Mouse (Mus musculus) heart, postnatal 0 days (tissue): ENCODE measurements at regions not wholly inside any gene's neighbourhood (a gene's known extent, or its start where the extent isn't known, plus 50 kb on each side); places are given as distances from the start of the nearest gene placed in this dataset.

Experiments used
- ATAC-seq: fragments of 200-750 bp; cut with Nextera tagmentation; 2 replicates; pipeline ENCODE4 v1.8.0; 2017; ENCODE audit warnings: low read depth, moderate number of reproducible peaks, moderate library complexity; ENCODE audit not compliant: insufficient read depth
- DNase-seq: peaks from one replicate; pipeline ENCODE4 v3.0.0-alpha.2; 2016; ENCODE audit warnings: low spot score
- H3K27ac ChIP-seq: fragments of 300-500 bp; sonication (generic); 2 replicates; pipeline ENCODE4 v1.5.1; 2014; ENCODE audit warnings: low read depth, mild to moderate bottlenecking
- H3K27me3 ChIP-seq: fragments of 300-500 bp; sonication (generic); 2 replicates; pipeline ENCODE4 v1.6.1; 2014; ENCODE audit warnings: low read length, mixed read lengths; ENCODE audit not compliant: control insufficient read depth, insufficient read depth
- H3K36me3 ChIP-seq: fragments of 300-500 bp; sonication (generic); replicated peaks from 2 replicates; pipeline ENCODE4 v1.6.1; 2014; ENCODE audit warnings: low read length, mixed read lengths; ENCODE audit not compliant: control insufficient read depth, insufficient read depth
- H3K4me1 ChIP-seq: fragments of 300-500 bp; sonication (generic); 2 replicates; pipeline ENCODE4 v1.6.1; 2014; ENCODE audit warnings: antibody characterized with exemption; ENCODE audit not compliant: control insufficient read depth, insufficient read depth
- H3K4me2 ChIP-seq: fragments of 300-500 bp; sonication (generic); 2 replicates; pipeline ENCODE4 v1.6.1; 2014; ENCODE audit warnings: low read depth, mild to moderate bottlenecking, low read length, moderate library complexity
- H3K4me3 ChIP-seq: fragments of 300-500 bp; sonication (generic); 2 replicates; pipeline ENCODE4 v1.5.1; 2014; ENCODE audit warnings: low read depth, low read length
- H3K9ac ChIP-seq: fragments of 300-500 bp; sonication (generic); replicated peaks from 2 replicates; pipeline ENCODE4 v1.6.1; 2014; ENCODE audit warnings: low read depth, low read length, mixed read lengths
- H3K9me3 ChIP-seq: fragments of 300-500 bp; sonication (generic); replicated peaks from 2 replicates; pipeline ENCODE4 v1.6.1; 2016; ENCODE audit warnings: low read length; ENCODE audit not compliant: control insufficient read depth
- CTCF ChIP-seq: IDR thresholded peaks from 2 replicates; pipeline ENCODE4 v1.5.1; 2016; ENCODE audit warnings: antibody characterized with exemption, control low read depth, low read depth
- EP300 ChIP-seq: IDR thresholded peaks from 2 replicates; pipeline ENCODE4 v1.6.1; 2016; ENCODE audit warnings: antibody characterized with exemption, low read depth
- WGBS: fragments of 180-500 bp; shearing (Covaris S2); extraction: QIAGEN DNeasy Blood & Tissue Kit; methylation state at CpG from one replicate; pipeline ENCODE4 v1.1.7; 2014; 5-methylcytosine and 5-hydroxymethylcytosine counted together

- Histone ChIP-seq H3K9ac (no peak overlapping the region), H3K9me3 (no peaks in the 10 kb centered on the region), H3K27me3 (no peaks in the 10 kb centered on the region), H3K4me2 (no peak overlapping the region), H3K4me1 (peaks cover under 1% of the 10 kb centered on the region; the same call in 1 of the 2 replicates), H3K36me3 (no peaks in the 10 kb centered on the region), H3K4me3 (no peak overlapping the region), H3K27ac (no peak overlapping the region)
- DNase-seq: no peak
- no peak for ATAC-seq
- TF ChIP-seq CTCF: no peak
- no peak for TF ChIP-seq EP300
- 40% methylated on average over 6 of the region's 6 CpGs for WGBS
Measured at GRCm38 (mm10) chr1:18956975-18957374, 145.8 kb upstream of the Tfap2d start.

- peak overlapping the region; percentile 26; the same call in 1 of the 2 replicates for H3K4me2 ChIP-seq
- 12% methylated on average over 9 of the region's 9 CpGs for WGBS
- no peaks in the 10 kb centered on the region for H3K36me3 ChIP-seq
- no peak overlapping the region for H3K27ac ChIP-seq
- H3K4me3 ChIP-seq: no peak overlapping the region
- H3K27me3 ChIP-seq: no peaks in the 10 kb centered on the region
- ATAC-seq (peak; percentile 51; the same call in 1 of the 2 replicates), DNase-seq (peak; percentile 41)
- H3K4me1 ChIP-seq: peaks cover 6% of the 10 kb centered on the region; the same call in 1 of the 2 replicates
- no peaks in the 10 kb centered on the region for H3K9me3 ChIP-seq
- H3K9ac ChIP-seq: no peak overlapping the region
- TF ChIP-seq EP300: no peak
- no peak for TF ChIP-seq CTCF
Measured at GRCm38 (mm10) chr1:18961464-18961863, 141.4 kb upstream of the Tfap2d start.

- whole genome bisulfite sequencing: 30% methylated on average over 3 of the region's 3 CpGs
- no peak overlapping the region for H3K9ac ChIP-seq
- H3K4me2 ChIP-seq: peak overlapping the region; percentile 26; the same call in 1 of the 2 replicates
- no peak for ATAC-seq
- no peak overlapping the region for H3K4me3 ChIP-seq
- TF ChIP-seq EP300: no peak
- H3K27me3 ChIP-seq: no peaks in the 10 kb centered on the region
- DNase-seq: no peak
- H3K9me3 ChIP-seq: no peaks in the 10 kb centered on the region
- no peaks in the 10 kb centered on the region for H3K36me3 ChIP-seq
- peaks cover 6% of the 10 kb centered on the region; the same call in 1 of the 2 replicates for H3K4me1 ChIP-seq
- H3K27ac ChIP-seq: no peak overlapping the region
Measured at GRCm38 (mm10) chr1:18961889-18962288, 140.9 kb upstream of the Tfap2d start.

GRCm38 (mm10) chr1:18968935-18969334, 133.9 kb upstream of the Tfap2d start:
- Histone ChIP-seq H3K36me3 (no peaks in the 10 kb centered on the region), H3K27ac (no peak overlapping the region), H3K27me3 (no peaks in the 10 kb centered on the region), H3K4me1 (no peaks in the 10 kb centered on the region), H3K4me2 (no peak overlapping the region), H3K9me3 (no peaks in the 10 kb centered on the region), H3K9ac (no peak overlapping the region), H3K4me3 (no peak overlapping the region)
- no peak for ATAC-seq
- WGBS: 56% methylated on average over 2 of the region's 2 CpGs
- TF ChIP-seq EP300: no peak
- no peak for TF ChIP-seq CTCF
- no peak for DNase-seq

GRCm38 (mm10) chr1:18970173-18970572, 132.6 kb upstream of the Tfap2d start:
- Histone ChIP-seq H3K9ac (no peak overlapping the region), H3K4me2 (no peak overlapping the region), H3K9me3 (no peaks in the 10 kb centered on the region), H3K27me3 (no peaks in the 10 kb centered on the region), H3K36me3 (no peaks in the 10 kb centered on the region), H3K4me1 (no peaks in the 10 kb centered on the region), H3K27ac (no peak overlapping the region), H3K4me3 (no peak overlapping the region)
- DNase-seq (no peak), ATAC-seq (no peak)
- TF ChIP-seq CTCF (no peak), EP300 (no peak)

- Histone ChIP-seq H3K9ac (no peak overlapping the region), H3K4me1 (no peaks in the 10 kb centered on the region), H3K4me3 (no peak overlapping the region), H3K27me3 (no peaks in the 10 kb centered on the region), H3K9me3 (no peaks in the 10 kb centered on the region), H3K27ac (no peak overlapping the region), H3K4me2 (no peak overlapping the region), H3K36me3 (no peaks in the 10 kb centered on the region)
- WGBS: 69% methylated on average over 6 of the region's 6 CpGs
- ATAC-seq (no peak), DNase-seq (no peak)
- TF ChIP-seq EP300 (no peak), CTCF (no peak)
Measured at GRCm38 (mm10) chr1:18973826-18974620, 128.8 kb upstream of the Tfap2d start.
